9 mouse cellular contexts compared by ENCODE assay signal in the genomic region with DNA sequence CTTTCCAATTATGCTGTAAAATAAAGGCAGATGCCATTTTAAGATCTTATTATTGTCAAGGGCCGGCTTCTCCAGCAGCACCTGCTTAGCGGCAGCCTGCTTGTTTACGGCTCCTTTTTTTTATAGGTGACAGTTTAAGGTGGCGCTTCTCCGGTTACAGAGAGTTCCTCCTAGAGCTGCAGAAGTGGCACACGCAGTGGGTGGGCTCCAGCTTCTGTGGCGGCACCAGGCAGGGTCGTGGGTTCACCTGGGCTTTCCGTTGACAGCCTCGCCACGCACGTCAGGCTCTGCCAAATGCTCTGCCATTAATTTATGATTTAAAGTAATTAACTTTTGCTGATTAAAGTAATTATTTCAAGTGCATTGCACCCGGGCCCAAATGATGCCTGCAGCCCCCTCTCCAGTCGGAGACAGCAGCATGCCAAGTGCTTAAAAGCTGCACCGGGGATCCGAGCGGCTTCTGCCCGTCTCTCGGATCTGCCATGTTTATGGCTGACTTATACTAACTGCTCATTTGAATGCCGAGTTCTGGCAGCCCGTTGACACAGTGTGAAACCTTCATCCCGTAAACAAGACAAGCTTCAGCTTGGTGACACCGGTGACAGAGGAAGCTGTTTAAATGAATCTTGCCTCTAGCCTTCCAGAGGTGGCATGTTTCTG.
DNase-seq lines count a peak whose midpoint lies in the region; ATAC-seq lines count a peak whose summit lies in the region.
"Had no signal": no experiment of that assay in that cellular context is flagged by ENCODE, and none has a peak within 500 bp of the region (broad histone marks: within the 10 kb centered on the region; RNA-seq: fewer than 3 reads in every experiment).

No protein-coding gene starts in this region.

- WGBS in heart, embryonic 11.5 days (ENCODE audit: insufficient replicate concordance), result 36% methylated on average over 23 of the region's 23 CpGs
- WGBS in neural tube, embryonic 11.5 days, result 21% methylated on average over 23 of the region's 23 CpGs
- whole genome bisulfite sequencing in limb, embryonic 12.5 days, result 4% methylated on average over 23 of the region's 23 CpGs
- 24% methylated on average over 23 of the region's 23 CpGs for WGBS in stomach, embryonic 15.5 days

- H3K4me3 ChIP-seq in heart, embryonic 11.5 days (ENCODE audit: low read depth, low read length), result peak overlapping the region; percentile 8; the same call in 1 of the 2 replicates
- H3K4me3 ChIP-seq in neural tube, embryonic 11.5 days (ENCODE audit: low read depth, low read length), result no peak overlapping the region
- H3K4me3 ChIP-seq in limb, embryonic 12.5 days (replicated peaks), result peak overlapping the region; percentile 22
- H3K4me3 ChIP-seq in stomach, embryonic 15.5 days (replicated peaks), result no peak overlapping the region

- H3K27ac ChIP-seq in heart, embryonic 11.5 days (ENCODE audit: low read depth, low read length), result no peak overlapping the region
- H3K27ac ChIP-seq in neural tube, embryonic 11.5 days (ENCODE audit: low read depth, low read length), result no peak overlapping the region
- H3K27ac ChIP-seq in limb, embryonic 12.5 days, result no peak overlapping the region
- H3K27ac ChIP-seq in stomach, embryonic 15.5 days, result no peak overlapping the region

- peak overlapping the region; percentile 48 for H3K4me2 ChIP-seq in heart, embryonic 11.5 days
- peak overlapping the region; percentile 26 for H3K4me2 ChIP-seq in neural tube, embryonic 11.5 days (ENCODE audit: low read depth)
- peak overlapping the region; percentile 54 for H3K4me2 ChIP-seq in limb, embryonic 12.5 days
- H3K4me2 ChIP-seq in stomach, embryonic 15.5 days, result peak overlapping the region; percentile 21; the same call in 1 of the 2 replicates

- intact Hi-C loops in heart, postnatal 14 days (cut with DNase I), result no loop called here

- DNase-seq in heart, postnatal 14 days, result no peak
- no peak for DNase-seq in neural tube, embryonic 11.5 days (ENCODE audit: low spot score)
- no peak for DNase-seq in neural tube, embryonic 10.5 days (ENCODE audit: extremely low spot score, low spot score)
- DNase-seq in gastrocnemius, postnatal 25 days, result no peak
- no peak for DNase-seq in cerebellum, adult 8-10 months
- DNase-seq: cerebellum, adult 18-20 months had no signal

- no peak for ATAC-seq in heart, embryonic 11.5 days (replicated peaks; ENCODE audit: insufficient number of reproducible peaks, low FRiP score, low TSS enrichment)
- ATAC-seq in neural tube, embryonic 11.5 days (ENCODE audit: insufficient read depth, low FRiP score, low TSS enrichment), result no peak
- ATAC-seq in limb, embryonic 12.5 days (ENCODE audit: insufficient number of reproducible peaks, insufficient read depth, low FRiP score, low TSS enrichment, low read depth), result no peak
- ATAC-seq in stomach, embryonic 15.5 days (ENCODE audit: insufficient read depth, low FRiP score, low read depth), result no peak

- no peaks in the 10 kb centered on the region for H3K9me3 ChIP-seq in heart, embryonic 11.5 days (replicated peaks; ENCODE audit: control insufficient read depth, low read length)
- no peaks in the 10 kb centered on the region for H3K9me3 ChIP-seq in neural tube, embryonic 11.5 days (ENCODE audit: control insufficient read depth, low read length)
- 0 out of 2 replicates have a peak, but pooled peaks cover 6% of the 10 kb centered on the region for H3K9me3 ChIP-seq in limb, embryonic 12.5 days
- no peaks in the 10 kb centered on the region for H3K9me3 ChIP-seq in stomach, embryonic 15.5 days

- H3K36me3 ChIP-seq in heart, embryonic 11.5 days (ENCODE audit: control insufficient read depth, insufficient read depth, low read length), result no peaks in the 10 kb centered on the region
- no peaks in the 10 kb centered on the region for H3K36me3 ChIP-seq in neural tube, embryonic 11.5 days (ENCODE audit: control insufficient read depth, insufficient read depth, low read length)
- H3K36me3 ChIP-seq in limb, embryonic 12.5 days, result no peaks in the 10 kb centered on the region
- H3K36me3 ChIP-seq in stomach, embryonic 15.5 days, result no peaks in the 10 kb centered on the region

- peaks cover 6% of the 10 kb centered on the region; the same call in 1 of the 2 replicates for H3K27me3 ChIP-seq in heart, embryonic 11.5 days (ENCODE audit: control insufficient read depth, insufficient read depth, low read length)
- H3K27me3 ChIP-seq in neural tube, embryonic 11.5 days (ENCODE audit: control insufficient read depth, insufficient read depth, low read length), result no peaks in the 10 kb centered on the region; the same call in 1 of the 2 replicates
- peaks cover 55% of the 10 kb centered on the region for H3K27me3 ChIP-seq in limb, embryonic 12.5 days
- no peaks in the 10 kb centered on the region for H3K27me3 ChIP-seq in stomach, embryonic 15.5 days (replicated peaks)

- H3K9ac ChIP-seq in heart, embryonic 11.5 days (ENCODE audit: low read depth, low read length), result no peak overlapping the region
- H3K9ac ChIP-seq in neural tube, embryonic 11.5 days (ENCODE audit: low read length), result no peak overlapping the region
- no peak overlapping the region for H3K9ac ChIP-seq in limb, embryonic 12.5 days (replicated peaks)
- H3K9ac ChIP-seq in stomach, embryonic 15.5 days, result no peak overlapping the region

- H3K4me1 ChIP-seq in heart, embryonic 11.5 days (ENCODE audit: control insufficient read depth, insufficient read depth, low read length), result no peaks in the 10 kb centered on the region
- peaks cover 4% of the 10 kb centered on the region; the same call in 1 of the 2 replicates for H3K4me1 ChIP-seq in neural tube, embryonic 11.5 days (ENCODE audit: control insufficient read depth, insufficient read depth, low read length)
- peaks cover 26% of the 10 kb centered on the region for H3K4me1 ChIP-seq in limb, embryonic 12.5 days (replicated peaks)
- H3K4me1 ChIP-seq in stomach, embryonic 15.5 days, result no peaks in the 10 kb centered on the region

Comparison
In these comparisons a context has a peak if more than half of its experiments do, and no peak if none do; other contexts are left out.
1. H3K4me3 ChIP-seq: peak in heart, embryonic 11.5 days (single experiment) and limb, embryonic 12.5 days (single experiment); none in neural tube, embryonic 11.5 days (single experiment) and stomach, embryonic 15.5 days (single experiment).
2. Peak in every context shown above with its lines, with median percentiles within 50 percentile points of each other: H3K4me2 ChIP-seq.